Mouse (Mus musculus): ENCODE measurements around the gene Fam178b.

GRCm38 (mm10) chr1:36530962-36531361, 152.0 kb downstream of the Fam178b start:
- TF ChIP-seq CTCF (IDR thresholded peaks at IDR 0.05; ENCODE audit: extremely low read depth, insufficient read length, insufficient replicate concordance, low read depth, low read length) (no peak), POLR2A (IDR thresholded peaks at IDR 0.05; ENCODE audit: low read depth, low read length) (no peak)
